Mouse (Mus musculus) mouse embryonic stem cell (cell line): ENCODE results near the gene Hmg20b.

Source experiments
- in situ Hi-C, 2 experiments: fragments of 300-500 bp; cut with MboI; formaldehyde crosslinking; loops; 1 replicate in 1 of 2; 3 replicates in 1 of 2; pipeline ENCODE4 v1.14.3; 2019 to 2020; ENCODE audit warnings: low sequenced_read_pairs in 2 of 2, low pct_unique_long_range_greater_than_20kb in 1 of 2, mixed read lengths in 1 of 2; ENCODE audit not compliant: unreplicated experiment in 1 of 2

The Hmg20b gene

GRCm38 (mm10) chr10:81350351-81351063 is at the start of gene Hmg20b:
Gene Hmg20b (minus strand): TSS chr10:81350480.
- in situ Hi-C loops = no loop called here

- in situ Hi-C loops = loop anchor here (5.0 kb wide), 2 partner anchors 52 to 127 kb away; no protein-coding TSS in a partner anchor
These were observed 49.6 kb upstream of the Hmg20b start for GRCm38 (mm10) chr10:81399798-81400308.

GRCm38 (mm10) chr10:81399296-81399695 is 49.0 kb upstream of the Hmg20b start:
- in situ Hi-C loops = loop anchor here (5.0 kb wide), 2 partner anchors 53 to 128 kb away; no protein-coding TSS in a partner anchor

GRCm38 (mm10) chr10:81396749-81397148 is 46.5 kb upstream of the Hmg20b start:
- in situ Hi-C loops = loop anchor here (5.0 kb wide), 2 partner anchors 56 to 131 kb away; no protein-coding TSS in a partner anchor

GRCm38 (mm10) chr10:81395865-81396264 is 45.6 kb upstream of the Hmg20b start:
- in situ Hi-C loops = loop anchor here (5.0 kb wide), 2 partner anchors 56 to 131 kb away; no protein-coding TSS in a partner anchor

GRCm38 (mm10) chr10:81395127-81395526 is 44.8 kb upstream of the Hmg20b start:
- in situ Hi-C loops = loop anchor here (5.0 kb wide), 2 partner anchors 57 to 132 kb away; no protein-coding TSS in a partner anchor

- in situ Hi-C loops = loop anchor here in 1 of 2 experiments (5.0 kb wide), 1 partner anchor 59 kb away; no protein-coding TSS in a partner anchor
These were observed 43.3 kb upstream of the Hmg20b start for GRCm38 (mm10) chr10:81393456-81394063.

GRCm38 (mm10) chr10:81392781-81393185 is 42.5 kb upstream of the Hmg20b start, which contains the start of gene Smim24:
Gene Smim24 (plus strand): TSS chr10:81393051.
- in situ Hi-C loops = loop anchor here in 1 of 2 experiments (5.0 kb wide), 1 partner anchor 60 kb away; no protein-coding TSS in a partner anchor

GRCm38 (mm10) chr10:81392270-81392669 is 42.0 kb upstream of the Hmg20b start:
- in situ Hi-C loops = loop anchor here in 1 of 2 experiments (5.0 kb wide), 1 partner anchor 60 kb away; no protein-coding TSS in a partner anchor

GRCm38 (mm10) chr10:81390678-81390965 is 40.3 kb upstream of the Hmg20b start:
- in situ Hi-C loops = loop anchor here in 1 of 2 experiments (5.0 kb wide), 1 partner anchor 62 kb away; no protein-coding TSS in a partner anchor

- in situ Hi-C loops = loop anchor here in 1 of 2 experiments (5.0 kb wide), 1 partner anchor 62 kb away; no protein-coding TSS in a partner anchor
These were observed 39.8 kb upstream of the Hmg20b start for GRCm38 (mm10) chr10:81389801-81390677.

- in situ Hi-C loops = no loop called here
These were observed 39.1 kb upstream of the Hmg20b start for GRCm38 (mm10) chr10:81389373-81389772.

GRCm38 (mm10) chr10:81388505-81389055 is 38.3 kb upstream of the Hmg20b start, which contains the start of gene Gm48552:
Gene Gm48552 (plus strand): TSS chr10:81389005.
- in situ Hi-C loops = no loop called here

GRCm38 (mm10) chr10:81387716-81388115 is 37.4 kb upstream of the Hmg20b start:
- in situ Hi-C loops = no loop called here

GRCm38 (mm10) chr10:81385603-81386306 is 35.5 kb upstream of the Hmg20b start:
- in situ Hi-C loops = no loop called here

GRCm38 (mm10) chr10:81384605-81384982 is 34.3 kb upstream of the Hmg20b start:
- in situ Hi-C loops = no loop called here

- in situ Hi-C loops = no loop called here
These were observed 33.7 kb upstream of the Hmg20b start, which contains the start of the genes Dohh and Gm48551 for GRCm38 (mm10) chr10:81383802-81384604. Gene Dohh (plus strand): TSS chr10:81384428. Gene Gm48551 (plus strand): TSS chr10:81384466.
